Mouse (Mus musculus) T-helper 2 cell (primary cell): ENCODE data around the gene Adam12.

Experiments used
- in situ Hi-C: fragments of 300-600 bp; cut with MboI, MseI; formaldehyde crosslinking; loops from one replicate; pipeline ENCODE4 v1.15.1; 2025; ENCODE audit warnings: high pct_unique_total_duplicates

The Adam12 gene

GRCm38 (mm10) chr7:134015226-134015625 is 216.7 kb downstream of the Adam12 start:
- in situ Hi-C loops, result no loop called here

DNA sequence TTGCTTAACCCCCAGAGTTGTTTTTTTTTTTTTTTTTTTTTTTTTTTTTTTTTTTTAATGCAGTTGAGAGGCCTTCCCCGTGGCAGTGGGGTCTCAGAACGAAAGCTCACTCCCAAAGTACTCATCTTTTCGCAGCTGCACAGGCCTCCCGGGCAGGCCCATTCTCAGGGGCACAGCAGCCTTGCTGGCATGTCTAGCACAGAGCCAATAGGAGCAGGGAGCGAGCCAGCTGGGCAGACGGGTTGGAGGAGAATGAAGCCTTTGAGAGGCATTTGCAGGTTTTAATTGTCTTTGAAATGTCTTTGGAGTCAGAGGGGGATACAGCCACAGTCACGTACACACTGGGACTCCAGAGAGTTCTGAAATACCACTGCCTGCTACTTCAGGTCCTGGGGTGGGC is 217.2 kb downstream of the Adam12 start:
- in situ Hi-C loops, result no loop called here

GRCm38 (mm10) chr7:134009157-134009556 is 222.8 kb downstream of the Adam12 start:
- in situ Hi-C loops, result no loop called here

DNA sequence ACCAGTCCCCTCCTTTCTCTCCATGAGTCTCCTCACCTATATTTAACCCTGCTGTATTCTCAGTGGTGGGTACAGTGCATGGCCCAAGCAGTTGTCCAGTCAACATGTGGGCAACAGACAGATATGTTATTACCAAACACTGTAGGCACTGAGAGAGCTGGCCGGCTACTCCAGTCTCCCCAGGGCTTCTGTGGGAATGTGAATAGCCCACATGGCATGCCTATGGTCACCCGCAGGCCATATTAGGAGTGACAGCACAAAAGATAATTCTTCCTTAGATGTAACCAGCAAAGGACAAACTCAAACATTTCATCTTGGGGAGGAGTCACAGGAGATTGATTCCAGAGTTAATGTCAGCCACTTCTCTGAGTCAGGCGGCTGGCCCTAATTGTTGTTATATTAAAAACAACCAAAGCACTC is 224.0 kb downstream of the Adam12 start:
- in situ Hi-C loops, result no loop called here

GRCm38 (mm10) chr7:134001581-134001980 is 230.4 kb downstream of the Adam12 start:
- in situ Hi-C loops, result no loop called here

- in situ Hi-C loops, result no loop called here
Observed at GRCm38 (mm10) chr7:133990930-133991329, 241.0 kb downstream of the Adam12 start.

- in situ Hi-C loops, result no loop called here
Observed at GRCm38 (mm10) chr7:133988356-133988755, 243.6 kb downstream of the Adam12 start.

DNA sequence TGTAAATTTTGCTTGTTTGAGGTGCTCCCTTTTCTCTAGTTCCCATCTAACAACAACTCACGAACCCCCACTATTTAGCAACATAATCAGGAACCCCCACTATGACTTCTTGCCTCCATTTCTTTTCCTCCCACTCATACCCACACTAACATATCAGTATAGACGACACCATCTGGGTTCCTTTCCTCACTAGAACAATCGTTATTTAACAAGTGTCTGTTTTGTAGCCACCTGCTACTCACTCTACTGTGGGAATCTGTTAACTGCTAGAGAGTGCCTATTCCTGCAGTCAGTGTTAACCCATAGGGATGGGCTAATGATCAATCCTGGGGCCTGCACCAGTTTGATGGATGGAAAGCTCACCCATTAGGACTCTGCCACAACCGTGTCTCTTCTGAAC is 245.7 kb downstream of the Adam12 start:
- in situ Hi-C loops, result no loop called here

- in situ Hi-C loops, result no loop called here
Observed at GRCm38 (mm10) chr7:133985648-133986047, 246.3 kb downstream of the Adam12 start.

DNA sequence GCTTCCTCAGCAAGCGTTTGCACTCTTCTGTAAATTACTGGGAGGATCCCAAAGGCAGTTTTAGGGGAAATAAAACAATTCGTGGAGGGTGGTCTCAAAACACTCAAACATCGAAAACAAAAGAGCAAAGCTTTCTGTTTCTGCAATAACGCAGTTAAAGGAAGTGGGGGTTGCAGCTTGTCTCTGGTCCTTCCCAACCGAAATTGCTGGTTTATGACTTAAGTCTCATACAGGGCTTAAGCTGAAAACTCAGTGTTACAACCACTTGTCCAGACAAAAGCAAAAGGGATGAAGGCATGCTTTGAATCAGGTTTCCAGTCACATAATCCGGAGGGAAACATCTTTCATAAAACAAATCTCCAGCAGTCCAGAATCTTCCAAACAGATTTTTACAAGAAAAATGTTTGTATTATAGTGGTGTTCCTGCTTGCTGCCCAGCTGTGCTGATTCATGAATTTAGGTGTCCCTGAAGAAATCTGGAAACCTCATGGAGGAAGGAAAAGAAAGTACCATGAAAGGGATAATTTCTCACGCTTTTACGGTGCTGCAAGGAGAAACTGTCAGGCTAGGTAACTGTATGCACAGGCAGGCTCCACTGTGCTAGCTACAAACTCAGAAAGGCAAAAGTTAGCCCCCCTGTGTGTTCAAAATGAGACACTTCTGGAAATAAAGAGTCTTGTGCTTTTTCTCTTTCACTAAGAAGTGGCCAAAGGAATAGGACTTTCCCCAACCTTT is 255.4 kb downstream of the Adam12 start:
- in situ Hi-C loops, result no loop called here

DNA sequence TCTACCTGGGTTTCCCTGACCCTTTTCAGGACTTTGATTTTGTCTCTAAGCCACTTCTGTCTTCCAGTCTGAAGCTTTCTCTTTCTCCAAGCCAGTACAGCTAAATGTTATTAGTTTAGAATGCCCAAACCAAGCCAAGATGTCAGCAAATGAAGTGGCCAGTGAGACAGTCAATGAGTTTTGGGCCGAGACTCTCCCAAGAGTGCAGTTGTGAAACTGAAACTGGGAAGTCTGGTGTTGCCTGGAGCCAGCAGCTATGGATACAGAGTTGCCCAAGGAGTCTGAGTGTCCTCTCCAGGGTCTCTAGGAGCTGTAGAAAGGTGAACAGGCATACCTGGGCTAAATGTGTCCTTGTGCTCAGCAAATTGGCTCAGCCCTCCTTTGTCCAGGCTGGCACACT is 260.9 kb downstream of the Adam12 start:
- in situ Hi-C loops, result no loop called here

GRCm38 (mm10) chr7:133970407-133970806 is 261.5 kb downstream of the Adam12 start:
- in situ Hi-C loops, result no loop called here

DNA sequence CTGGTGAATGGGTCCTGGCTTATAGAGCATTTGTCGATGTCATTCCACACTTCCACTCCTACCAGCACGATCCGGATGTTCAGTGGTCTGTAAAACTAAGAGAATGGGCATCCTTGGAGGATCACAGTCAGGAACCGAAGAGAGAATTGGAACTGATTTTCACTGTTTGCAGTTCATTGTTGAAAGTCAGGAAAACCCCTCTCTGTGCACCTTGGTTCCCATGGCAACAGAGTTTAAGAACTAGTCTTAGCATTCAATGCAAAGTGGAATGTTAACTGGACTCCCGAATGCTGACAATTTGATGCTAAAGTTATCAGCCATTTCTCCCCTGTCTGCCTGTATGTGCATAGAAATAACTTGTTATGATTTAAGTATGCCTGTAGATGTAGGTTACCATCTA is 264.0 kb downstream of the Adam12 start:
- in situ Hi-C loops, result no loop called here

GRCm38 (mm10) chr7:133963501-133963900 is 268.4 kb downstream of the Adam12 start:
- in situ Hi-C loops, result no loop called here

DNA sequence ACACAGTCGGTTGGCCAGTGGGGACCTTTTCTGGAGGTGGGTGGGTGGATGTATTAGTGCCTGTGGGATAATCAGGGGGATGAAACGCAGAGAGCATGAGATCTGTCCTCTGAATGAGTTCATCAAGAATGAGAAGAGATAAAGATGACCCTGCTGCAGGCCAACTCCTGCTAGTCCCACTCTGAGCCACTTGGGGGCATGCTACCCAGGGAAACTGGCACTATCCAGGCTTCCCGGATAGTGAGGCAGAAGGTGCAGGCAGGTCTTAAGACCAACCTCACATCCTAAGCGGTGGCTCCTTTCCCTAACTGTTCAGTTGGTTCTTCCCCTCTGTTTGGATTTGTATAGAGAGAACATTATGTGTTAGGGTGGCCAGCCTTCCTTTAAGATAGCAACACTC is 272.7 kb downstream of the Adam12 start:
- in situ Hi-C loops, result no loop called here

DNA sequence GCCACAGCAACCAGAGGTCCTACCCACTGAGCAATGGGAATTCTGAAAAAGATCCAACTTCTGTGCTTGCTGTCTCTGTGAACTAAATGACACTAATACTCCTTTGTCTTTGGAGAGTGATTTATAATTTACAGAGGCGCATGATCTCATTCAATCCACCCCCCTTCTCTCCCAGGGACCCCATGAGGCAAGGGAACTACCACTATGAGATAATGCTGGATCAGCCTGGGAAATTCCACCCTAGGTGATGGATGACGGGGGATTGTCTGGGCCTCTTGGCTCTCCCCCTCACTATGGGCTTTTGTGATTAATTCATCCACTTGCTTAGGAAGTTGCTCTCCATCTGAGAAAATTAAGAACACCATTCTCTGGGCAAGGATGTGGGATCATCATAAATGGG is 274.1 kb downstream of the Adam12 start:
- in situ Hi-C loops, result no loop called here

DNA sequence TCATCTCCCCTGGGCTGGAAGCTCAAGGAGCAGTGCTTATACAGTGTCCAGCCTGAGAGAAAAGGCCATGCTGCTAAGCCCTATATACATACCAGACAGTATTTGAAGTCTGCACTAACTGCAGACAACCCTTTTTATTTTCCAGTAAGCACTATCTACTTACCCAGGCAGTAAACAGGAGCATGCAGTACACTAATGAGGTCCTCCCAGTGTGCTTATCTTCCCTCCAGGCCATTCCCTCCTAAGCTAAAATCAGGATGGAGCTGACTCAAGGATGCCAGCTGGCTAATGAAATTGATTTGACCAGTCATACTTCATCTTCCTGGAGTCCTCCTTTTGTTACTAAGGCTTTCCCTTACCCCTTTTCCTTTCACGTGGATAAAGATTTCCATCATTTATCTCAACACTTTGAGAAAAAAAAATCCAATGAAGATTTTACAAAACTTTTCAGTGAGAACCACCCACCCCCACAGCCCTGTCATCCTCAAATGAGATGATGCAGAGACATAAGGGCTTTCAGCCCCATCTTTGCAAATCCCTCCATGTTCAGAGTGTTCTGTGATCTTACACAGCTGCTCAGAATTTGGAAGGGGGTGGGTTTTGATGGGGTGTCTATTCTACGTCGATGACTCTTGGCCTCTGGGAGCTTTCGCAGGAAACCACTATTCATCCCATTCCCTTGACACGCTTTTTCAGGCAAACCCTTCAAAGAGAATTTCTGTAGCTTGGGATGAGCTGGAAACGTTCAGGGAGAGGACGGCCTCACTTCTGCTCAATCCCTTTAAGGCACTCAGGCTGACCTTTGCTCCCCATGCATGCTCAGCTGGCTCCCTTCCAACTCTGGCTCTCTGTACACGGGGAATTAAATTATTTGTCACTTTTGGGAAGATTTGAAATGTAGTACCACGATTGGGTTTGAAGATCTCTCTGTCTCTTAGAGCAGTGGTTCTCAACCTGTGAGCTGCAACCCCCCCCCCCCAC is 277.5 kb downstream of the Adam12 start:
- in situ Hi-C loops, result no loop called here

DNA sequence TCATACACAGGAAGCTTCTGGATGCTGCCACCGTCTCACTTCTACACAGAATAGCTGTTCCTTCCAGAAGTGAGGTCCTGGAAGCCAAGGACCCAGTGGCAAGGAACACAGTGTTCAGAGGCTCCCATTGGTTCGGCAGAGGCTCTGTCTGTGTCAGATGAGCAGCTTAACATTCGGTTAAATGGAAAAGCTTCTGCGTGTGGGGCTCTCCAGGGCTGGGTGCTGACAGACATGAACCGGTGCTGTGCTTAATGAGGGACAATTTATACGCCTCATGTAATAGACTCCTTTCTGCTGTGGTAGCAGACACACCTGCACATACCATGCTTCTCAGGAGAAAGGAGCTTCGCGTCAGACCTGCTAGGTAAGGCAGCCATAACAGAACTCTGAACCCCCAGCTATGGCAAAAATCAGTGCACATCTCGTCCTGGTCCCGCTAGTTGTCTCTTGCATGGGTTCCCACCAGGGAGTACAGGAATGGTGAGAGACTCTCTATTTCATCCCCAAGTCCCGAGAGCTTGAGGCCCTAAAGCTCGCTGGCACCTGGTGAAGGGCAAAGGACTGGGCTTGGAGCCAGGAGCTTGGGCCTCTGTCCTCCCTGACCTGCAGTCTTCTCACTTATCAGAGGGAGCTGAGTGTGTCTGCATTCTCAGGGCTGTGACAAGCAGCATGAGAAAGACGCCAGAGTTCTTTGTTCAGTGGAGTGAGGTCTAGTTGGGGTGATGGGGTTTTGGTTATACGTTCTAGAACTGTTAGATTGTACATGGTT is 280.0 kb downstream of the Adam12 start:
- in situ Hi-C loops, result no loop called here

- in situ Hi-C loops, result no loop called here
Observed at GRCm38 (mm10) chr7:133947360-133947759, 284.6 kb downstream of the Adam12 start.

DNA sequence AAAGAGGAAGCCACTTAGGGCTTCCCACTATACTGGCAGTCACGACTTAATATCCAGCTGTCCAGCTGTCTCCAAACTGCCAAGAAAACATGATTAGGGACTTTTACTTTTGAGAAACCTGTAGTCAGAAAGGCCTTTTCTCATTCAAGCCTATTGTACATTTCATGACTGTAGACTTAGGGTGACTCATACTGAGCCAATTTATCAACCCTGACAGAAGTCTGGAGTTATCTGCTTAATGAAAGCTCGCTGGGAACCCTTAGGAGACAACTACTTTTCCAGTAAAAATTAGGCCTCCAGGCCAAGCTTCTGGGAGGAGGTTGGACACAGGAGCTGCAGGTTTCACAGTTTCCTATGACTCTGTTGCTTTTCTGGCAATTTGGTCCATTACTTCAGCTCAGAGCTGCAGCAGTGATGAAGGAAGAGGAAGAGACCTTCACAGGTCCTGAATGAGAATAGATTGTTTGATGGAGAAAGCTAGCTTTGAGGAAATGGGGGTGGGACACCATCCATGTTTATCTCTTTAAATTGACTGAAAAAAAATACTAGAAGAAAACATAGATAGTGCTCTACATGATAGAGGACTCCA is 285.1 kb downstream of the Adam12 start:
- in situ Hi-C loops, result no loop called here

- in situ Hi-C loops, result no loop called here
Observed at GRCm38 (mm10) chr7:133946113-133946512, 285.8 kb downstream of the Adam12 start.

DNA sequence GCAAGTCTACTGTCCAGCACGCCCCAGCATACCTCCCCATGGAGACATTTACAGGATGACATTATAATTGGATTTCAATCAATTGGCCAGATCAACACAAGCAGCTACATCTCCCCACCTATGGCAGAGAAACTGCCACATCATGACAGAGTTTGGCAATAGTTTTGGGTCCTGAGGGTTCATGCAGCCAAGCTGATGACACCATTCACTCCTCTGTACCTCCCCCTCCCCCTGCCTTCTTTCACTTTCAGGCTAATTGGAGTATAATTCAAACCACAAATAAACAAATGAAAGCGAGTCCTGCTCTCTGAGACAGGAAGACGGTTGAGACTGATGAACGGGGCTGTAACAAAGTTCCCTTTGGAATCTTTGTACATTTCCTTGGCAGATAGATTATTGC is 291.5 kb downstream of the Adam12 start:
- in situ Hi-C loops, result no loop called here
